Mouse (Mus musculus) ES-Bruce4 (cell line): ENCODE data around the gene Spns2.

ENCODE experiments used
- CTCF ChIP-seq: IDR thresholded peaks from one replicate; pipeline ENCODE4 v1.8.1; 2011; ENCODE audit warnings: low read depth, low read length
- POLR2A ChIP-seq: IDR thresholded peaks from one replicate; pipeline ENCODE4 v1.8.1; 2011; ENCODE audit warnings: low read length; ENCODE audit not compliant: insufficient read depth

DNA sequence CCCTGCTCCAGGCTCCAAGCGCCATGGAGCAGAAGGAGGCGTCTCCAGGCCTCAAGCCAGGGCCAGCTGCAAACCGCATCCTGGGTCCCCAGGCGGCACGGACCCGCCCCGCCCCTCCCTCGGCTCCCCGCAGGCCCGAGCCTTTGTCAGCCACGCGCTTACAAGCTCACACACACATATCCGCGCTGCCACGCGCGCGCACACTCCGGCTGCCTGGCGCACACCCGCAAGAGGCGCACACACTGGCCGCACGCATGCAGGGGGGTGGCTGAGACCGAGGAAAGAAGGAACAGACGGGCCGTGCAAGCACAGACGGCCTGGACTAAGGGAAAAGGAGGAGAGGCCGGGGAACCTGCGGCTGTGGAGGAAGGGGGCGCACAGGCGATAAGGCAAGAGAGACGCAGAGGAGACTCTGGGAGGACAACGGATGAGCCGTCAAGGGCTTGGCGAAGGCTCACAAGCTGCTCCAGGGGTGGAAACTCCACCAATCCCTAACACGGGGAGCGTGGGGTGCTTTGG is 892 bp downstream of the Spns2 start:
- TF ChIP-seq POLR2A: no peak
- no peak for TF ChIP-seq CTCF
